Mouse (Mus musculus): ENCODE measurements around the gene Slc31a2.
"Not testable (repeated sequence)": the region's sequence is repeated elsewhere in the genome, so short reads cannot be mapped to it uniquely, and the experiment has no call there.

Slc31a2 gene

DNA sequence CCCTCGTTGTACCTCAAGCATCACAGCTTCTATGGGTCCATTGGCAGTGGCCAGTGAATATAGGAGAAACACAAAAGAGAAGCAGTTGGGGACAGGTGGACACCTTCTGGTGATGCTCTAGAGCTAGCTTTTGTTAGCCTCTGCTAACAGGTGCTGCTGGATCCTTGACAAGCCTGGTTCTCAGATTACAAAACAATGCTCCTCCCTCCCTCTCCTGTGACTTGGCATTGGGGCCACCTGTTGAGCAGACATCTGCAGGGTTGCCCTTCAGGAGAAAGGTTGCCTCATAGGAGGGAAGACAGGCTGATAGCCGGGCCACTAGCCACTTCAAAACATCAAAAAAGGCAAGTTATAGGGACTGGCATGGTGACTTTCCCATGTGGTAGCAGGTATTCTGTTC, at the start of gene Slc31a2:
Gene Slc31a2, plus strand, starts transcription at position 287 of the 400 bp plus-strand sequence.
- DNase-seq: no peak

DNA sequence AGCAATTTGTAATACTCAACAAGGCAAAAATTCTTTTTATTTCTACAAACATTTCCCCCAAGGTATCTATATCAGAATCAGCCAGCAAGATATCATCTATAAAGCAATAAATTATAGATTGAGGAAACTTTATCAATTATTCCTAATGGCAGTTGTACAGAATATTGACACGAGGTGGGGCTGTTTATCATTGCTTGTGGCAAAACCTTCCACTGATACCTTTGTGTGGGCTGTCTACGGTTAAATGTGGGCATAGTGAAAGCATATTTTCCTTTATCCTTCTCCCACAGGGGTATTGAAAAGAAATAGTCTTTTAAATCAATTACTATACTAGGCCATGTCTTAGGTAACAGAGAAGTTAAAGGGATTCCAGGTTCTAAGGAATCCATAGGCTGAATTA, 48.9 kb upstream of the Slc31a2 start:
- DNase-seq: no peak

DNA sequence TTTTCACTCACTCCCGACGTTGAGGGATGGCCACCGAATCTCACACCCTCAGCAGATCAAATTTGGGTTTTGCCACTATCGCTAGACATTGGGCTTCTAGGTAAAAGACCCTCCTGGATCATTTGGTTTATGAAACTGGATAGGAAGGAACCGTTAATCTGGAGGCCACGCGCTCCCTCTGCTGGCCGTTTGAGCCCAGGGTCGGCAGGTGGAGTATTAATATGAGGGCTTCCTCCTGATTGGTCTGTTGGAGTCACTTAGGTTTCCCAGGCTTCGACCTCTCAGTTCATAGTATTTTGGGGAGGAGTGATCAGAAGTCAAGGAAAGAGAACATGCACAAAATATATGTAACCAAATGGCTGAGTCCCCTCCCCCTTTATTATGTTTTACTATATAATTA, 34.0 kb upstream of the Slc31a2 start:
- peak; percentile 67 for DNase-seq

DNA sequence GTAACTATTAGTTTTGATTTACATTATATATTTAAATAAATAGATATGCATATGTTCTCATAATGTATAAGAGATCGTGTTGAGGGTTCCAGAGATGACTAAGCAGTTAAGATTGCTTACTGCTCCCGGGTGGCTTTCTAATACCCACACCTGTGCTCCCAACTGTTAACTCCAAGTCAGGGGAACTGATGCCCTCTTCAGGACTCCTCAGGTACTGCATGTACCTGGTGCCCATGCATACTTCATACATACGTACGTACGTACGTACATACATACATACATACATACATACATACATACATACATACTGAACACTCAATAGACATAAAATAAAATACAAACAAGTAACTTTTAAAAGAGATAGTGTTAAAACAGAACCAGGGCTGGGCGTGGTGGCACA, 32.9 kb upstream of the Slc31a2 start:
- DNase-seq: peak; percentile 15

DNA sequence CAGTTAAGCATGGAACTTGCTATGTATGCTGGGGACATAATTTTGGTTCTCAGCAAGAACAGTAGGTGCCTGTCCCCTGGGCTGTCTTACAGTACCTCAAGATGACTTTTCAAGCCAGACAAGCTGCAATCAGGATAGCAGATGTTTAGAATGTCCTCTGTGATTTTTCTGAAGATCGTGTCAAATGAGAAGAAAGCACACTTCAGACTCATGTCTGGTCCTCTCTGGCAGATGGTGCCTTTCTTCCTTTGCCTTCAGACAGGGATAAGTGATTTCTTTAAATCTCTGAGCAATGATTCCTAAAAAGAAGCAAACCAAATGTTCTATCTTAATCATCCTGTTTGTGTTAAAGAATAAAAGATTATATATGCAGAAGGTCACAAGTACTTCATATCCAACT, 32.2 kb upstream of the Slc31a2 start:
- DNase-seq: no peak

DNA sequence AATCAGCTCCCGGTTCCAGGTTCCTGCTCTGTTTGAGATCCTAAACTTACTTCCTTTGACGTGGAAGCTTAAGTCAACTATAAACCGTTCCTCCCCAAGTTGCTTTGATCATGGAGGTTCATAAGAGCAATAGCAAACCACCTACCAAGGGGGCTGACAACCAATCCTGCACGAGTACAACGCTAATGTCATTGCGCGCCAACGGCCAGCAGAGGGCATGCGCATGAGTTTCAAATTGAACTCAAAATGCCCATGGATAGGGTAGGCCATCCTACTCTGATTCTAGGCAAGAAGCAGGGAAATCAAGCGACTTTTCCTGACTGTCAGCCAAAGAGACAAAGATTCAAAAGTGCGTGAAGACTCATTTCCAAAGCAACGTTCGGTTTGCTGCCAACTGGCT, 31.6 kb upstream of the Slc31a2 start, which contains the start of gene Zfp37:
Gene Zfp37, minus strand, starts transcription at position 279 of the 400 bp plus-strand sequence.
- peak; percentile 20 for DNase-seq

DNA sequence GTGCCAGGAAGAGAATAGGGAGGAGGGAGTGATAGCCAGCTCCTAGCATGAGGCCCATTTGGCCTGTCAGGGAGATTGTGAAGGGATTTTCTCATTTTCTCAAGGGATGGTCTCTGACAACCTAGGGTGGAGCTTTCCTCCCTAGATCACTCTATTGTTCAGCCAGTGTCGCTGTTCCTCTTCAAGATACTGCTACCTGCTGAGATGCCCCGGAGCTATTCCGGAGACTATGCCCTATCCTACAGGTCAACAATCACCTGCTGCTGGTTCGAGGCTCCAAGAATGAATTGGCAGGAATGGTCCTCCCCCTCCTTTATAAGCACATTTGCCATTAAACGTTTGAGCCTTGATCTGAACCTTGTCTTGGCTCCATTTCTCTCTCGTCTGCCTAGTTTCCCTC, 21.8 kb upstream of the Slc31a2 start:
- DNase-seq: no peak

DNA sequence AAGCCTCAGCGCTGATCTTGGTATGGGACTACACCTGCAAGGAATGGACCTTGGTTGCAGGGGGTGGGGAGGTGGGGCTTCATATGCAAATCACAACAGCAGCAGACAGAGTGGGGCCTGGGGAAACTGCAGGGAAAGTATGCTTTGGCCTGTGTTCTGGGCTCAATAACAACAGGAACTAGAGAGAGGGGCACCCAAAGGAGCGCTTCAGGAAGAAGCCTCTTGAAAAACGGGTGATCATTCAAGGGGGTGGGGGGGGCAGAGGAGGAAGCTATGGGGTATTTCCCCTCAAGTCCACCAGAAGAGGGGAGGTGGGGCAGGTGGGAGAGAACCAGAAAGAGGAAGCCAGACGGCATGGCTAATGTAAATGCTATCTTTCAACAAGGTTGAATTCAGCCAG, 14.0 kb upstream of the Slc31a2 start:
- no peak for DNase-seq

DNA sequence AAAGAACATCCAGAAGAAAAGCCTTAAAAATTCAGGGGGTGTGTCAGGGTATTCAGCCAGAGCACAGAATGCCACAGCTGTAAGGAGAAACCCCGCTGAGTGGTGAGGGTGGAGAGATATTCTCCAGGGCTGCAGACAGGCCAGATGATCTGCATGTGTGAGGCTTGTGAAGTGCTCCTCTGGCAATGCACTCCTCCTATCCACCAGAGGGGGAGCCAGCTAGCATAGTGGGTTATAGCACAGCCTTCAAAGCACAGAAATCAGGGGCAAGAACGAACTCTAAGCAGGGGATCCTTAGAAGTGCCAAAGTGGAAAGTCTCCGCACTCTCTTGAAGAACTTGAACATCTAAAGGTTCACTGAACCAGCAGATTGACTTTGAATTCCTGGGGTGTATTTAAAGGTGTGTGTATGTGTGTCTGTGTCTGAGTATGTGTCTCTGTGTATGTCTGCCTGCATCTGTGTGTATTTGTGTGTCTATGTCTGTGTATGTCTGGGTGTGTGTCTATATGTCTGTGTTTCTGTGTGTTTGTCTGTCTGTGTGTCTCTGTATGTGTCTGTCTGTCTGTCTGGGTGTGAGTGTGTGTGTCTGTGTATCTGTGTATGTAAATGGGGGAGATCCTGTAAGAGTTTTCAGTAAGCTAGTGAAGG, 11.3 kb upstream of the Slc31a2 start:
- no peak for DNase-seq

DNA sequence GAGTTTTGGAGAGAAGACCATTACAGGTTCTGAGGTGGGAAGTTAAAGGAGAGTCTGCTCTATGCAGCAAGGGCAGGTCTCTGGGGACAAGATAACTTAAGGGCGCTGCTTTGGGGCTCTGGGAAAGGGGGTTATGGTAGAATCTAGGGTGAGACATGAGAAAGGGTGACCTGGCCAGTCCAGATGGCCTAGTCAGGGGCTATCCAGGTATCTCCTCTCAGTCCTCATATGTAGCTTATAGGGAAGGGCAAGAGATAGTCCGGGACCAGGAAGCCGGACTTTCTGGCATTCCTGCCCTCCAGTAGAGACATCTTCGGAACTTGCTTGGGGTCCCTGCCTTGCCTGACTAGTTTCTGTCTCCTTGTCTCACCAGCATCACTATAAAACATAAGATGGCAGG, 10.6 kb upstream of the Slc31a2 start:
- no peak for DNase-seq

DNA sequence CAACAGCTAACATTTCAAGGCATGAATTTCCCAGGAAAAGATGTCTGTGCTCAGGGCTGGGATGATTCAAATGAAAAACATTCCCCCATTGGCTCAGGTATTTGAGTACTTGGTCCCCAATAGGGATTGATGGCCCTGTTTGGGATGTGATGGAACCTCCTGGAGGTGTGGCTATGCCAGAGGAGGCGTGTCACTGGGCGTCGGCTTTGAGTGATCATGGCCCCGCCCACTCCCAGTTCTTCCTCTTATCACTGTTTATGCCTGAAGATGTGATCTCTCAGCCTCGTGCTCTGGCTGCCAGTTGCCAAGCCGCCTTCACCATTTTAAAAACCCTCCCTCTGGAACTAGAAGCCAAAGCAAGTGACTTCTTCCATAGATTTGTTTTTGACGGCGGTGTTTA, 7.8 kb upstream of the Slc31a2 start:
- no peak for DNase-seq

DNA sequence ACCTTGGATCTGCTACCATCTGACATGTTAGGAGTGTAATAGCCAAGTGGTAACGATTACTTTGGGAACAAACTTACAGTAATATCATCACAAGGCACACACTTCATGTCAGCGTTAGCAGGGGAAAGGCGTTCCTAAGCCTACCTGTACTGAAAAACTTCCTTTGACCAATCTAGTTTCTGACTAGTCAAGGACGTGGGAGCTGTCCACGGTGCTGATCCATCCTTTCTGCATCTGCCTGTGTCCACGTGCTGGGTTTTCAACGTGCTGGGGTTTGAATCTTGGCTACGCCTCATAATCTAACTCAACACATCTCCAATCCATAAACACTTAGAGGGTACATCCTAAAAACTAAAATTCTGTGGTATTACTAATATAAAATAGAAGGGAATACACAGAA, 5.4 kb upstream of the Slc31a2 start:
- DNase-seq: peak; percentile 86

DNA sequence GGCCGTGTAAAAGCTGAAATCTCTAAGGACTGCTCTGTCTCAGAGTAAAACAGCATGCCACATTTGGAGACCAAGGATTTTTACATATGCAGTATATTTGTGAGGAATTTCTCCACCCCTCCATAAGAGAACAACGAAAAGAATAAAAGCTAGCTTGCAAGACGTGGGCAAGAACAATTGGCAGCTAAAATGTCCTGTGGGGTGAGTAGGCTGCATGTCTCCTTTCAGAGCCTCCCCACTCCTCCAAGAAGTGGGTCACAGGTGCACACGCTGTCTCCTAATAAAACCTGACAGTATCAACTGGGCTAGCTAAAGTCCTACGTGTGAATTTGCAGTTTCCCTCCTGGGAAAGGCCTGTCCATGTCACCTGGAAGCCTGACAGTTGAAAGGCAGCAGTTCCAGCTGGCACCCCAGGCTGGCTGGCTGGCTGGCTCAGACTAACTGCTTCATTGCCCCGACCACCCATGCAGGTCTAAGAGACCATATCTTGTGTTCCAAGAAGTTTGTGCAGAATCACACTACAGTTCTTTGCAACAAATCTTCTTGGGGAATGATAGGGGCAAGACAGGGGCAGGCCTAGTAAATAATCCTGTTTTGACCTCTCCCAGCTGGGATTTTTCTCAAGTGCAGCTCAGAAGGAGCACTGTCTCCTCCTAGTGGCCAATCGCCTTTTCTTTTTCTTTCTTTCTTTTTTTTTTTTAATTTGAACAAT, 927 bp downstream of the Slc31a2 start:
- peak; percentile 52 for DNase-seq

DNA sequence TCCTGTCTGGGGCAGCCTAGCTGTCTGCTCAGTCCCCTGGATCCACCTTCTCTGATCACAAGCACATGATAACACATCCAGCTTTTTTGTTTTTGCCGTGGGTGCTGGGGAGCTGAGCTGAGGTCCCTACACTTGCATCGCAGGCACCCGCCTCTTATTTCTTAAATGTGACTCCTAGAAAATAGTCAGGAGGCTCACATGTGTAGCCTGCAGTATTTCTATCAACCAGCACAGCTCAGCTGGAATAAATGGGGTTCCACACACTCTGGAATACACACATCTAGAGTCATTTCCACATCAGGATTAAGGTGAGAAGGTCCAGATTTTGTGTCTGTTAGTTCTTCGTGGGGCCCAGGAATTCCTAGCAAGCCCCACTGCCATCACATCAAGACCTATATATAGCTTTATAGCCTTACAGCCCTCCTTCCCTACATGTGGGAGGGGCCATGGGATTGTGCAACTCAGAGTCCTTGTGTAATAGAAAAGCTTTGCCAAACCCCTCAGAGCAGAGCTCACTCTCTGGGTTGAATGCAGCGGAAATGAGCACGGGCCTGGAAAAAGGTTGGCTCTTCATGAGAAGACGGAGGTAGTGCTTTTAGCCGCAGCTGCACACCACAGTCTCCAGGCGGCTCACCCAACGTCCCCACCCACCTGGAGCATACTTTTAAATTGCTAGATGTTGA, 2.9 kb downstream of the Slc31a2 start:
- no peak for DNase-seq

DNA sequence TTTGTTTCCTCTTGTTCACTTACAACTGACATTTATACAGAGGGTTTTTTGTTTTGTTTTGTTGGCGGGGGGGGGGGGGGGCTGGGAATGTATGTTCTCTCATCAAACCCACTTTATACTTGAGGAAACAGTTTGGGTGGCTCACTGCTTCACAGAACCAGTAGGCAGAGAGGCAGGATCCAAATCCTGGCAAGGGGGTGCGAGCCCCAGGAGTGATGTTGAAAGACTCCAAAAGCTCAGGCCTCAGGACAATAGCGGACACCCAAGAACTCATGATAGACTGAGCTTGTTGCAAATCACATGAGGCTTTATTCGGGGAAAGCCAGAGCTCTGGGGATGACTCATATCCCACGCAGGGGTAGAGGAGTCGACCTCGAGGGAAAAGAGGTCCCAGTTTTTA, 3.7 kb downstream of the Slc31a2 start:
- not testable (repeated sequence) for DNase-seq

DNA sequence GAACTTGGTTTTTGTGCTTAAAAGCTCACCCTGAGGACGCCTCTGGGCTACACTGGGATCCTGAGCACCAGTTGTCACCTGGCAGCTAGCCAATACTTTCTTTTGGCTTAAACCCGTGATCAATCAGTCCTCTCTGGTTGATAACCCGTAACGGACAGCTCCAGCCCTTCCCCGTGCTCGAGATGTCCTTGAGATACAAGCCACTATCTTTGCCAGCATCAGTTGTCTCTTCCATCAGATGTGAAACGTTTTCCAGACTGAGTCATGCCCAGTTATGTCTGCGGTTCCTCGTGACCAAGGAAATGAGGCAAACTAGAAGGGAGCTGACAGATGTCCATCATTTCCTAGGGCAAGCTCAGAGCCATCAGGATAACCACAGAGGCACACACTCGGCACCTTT, 4.7 kb downstream of the Slc31a2 start:
- no peak for DNase-seq

DNA sequence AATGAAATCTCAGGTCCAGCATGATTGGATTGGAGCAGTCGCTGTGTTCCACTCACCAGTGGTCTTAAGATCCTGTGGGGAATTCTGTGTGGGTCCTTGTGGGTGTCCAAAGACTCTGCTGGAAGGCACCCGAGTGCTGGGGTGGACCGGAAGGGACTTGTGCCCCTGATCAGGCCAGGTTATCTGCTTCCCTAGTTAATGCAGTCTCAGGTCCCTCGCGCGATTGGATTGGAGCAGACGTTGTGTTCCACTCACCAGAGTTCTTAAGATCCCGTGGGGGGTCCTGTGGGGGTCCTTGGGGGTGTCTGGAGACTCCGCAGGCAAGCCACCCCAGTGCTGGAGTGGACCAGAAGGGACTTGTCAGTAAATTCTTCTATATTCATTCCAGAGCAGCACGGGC, 10.3 kb downstream of the Slc31a2 start:
- no peak for DNase-seq

DNA sequence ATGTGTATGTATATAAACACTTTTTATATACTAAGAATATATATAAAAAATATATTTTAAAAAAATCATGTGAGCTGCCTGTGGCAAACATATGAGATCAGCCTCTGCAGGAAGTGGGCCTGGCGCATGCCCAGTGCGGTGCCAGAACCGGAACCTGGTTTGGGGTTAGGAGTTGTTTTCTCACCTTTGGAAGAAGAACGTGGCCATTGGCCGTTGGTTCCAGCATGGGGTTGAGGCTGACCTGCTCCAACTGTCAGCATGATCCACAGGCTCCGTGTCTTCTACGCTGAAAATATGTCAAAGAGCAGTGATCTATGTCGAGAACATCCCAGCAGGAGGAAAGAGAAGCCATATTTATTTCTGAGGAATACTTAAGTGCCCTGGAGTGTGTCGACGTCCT, 11.6 kb downstream of the Slc31a2 start:
- DNase-seq: no peak

DNA sequence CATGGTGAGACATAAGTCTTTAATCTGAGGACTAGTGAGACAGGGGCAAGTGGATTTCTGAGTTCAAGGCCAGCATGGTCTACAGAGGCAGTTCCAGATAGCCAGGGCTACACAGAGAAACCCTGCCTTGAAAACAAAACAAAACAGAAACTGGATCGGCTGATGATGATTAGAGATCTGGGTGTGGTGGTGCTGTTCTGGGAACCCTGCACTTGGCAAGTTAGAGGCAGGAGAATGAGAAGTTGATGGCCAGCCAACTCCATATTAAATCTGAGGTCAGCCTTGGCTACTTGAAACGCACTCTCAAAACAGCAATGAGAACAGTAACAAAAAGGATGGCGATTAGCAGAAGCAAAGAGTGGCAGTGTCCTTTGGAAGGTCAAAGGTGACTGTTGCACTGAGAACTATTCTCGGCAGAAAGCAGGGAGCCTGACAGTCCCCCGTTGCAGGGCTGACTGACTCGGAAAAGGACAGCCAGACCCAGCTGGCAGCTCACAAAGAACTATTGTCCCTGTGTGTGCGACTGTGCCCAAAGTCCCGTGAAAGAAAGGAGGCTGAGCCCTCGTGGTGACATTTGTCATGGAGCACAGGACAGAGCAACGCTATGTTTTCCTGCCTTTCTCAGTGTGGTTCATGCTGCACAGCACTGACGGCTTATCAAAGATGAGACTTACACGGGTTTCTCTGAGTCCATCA, 12.6 kb downstream of the Slc31a2 start:
- DNase-seq: no peak

DNA sequence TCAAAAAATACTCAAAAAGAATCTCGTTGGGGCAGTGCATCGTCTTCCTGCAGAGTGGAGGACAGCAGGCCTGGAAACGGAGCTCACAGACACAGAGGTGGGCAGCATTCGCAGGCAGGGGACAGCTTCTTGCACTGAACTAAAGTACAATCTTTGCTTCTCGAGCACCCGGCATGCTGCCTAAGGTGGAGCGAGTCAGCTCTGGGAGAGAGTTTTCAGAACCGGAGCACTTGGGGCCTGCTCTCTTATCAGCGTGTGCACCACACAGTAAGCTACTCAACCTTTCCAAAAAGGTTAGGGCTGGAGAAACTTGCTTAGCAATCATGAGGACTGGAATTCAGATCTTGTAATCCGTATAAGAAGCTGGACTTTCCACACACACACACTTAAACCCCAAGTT, 14.3 kb downstream of the Slc31a2 start:
- no peak for DNase-seq

DNA sequence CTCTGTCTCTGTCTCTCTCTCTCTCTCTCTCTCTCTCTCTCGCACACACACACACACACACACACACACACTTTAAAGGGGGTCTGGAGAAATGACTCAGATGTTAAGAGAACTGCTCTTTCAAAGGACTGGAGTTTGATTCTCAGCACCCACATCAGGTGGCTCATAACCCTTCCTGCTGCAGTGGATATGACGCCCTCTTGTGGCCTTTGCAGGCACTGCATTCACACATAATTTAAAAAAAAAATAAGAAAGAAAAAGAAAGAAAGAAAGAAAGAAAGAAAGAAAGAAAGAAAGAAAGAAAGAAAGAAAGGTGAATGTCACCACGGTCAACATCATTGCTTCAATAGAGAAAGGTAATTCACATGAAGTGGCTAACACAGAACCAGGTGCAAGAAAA, 14.9 kb downstream of the Slc31a2 start:
- DNase-seq: no peak

DNA sequence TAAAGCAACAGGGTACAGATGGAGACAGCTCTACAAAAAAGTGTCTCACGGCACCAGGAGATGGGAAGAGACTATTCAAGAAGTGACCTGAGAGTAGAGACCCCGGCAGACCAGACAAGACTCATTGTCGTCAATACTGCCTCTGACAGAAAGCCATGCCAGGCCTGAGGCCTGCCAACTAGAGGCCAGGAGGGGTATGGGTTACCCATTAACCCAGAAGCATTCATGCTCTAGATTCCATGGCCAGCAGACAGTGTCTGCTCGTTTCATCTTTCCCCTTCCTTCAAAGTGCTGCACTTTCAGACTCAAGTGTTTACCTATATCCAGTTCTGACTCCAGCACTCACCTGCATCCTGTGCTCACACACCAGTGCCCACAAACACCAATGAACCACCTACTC, 15.7 kb downstream of the Slc31a2 start:
- peak; percentile 34 for DNase-seq

DNA sequence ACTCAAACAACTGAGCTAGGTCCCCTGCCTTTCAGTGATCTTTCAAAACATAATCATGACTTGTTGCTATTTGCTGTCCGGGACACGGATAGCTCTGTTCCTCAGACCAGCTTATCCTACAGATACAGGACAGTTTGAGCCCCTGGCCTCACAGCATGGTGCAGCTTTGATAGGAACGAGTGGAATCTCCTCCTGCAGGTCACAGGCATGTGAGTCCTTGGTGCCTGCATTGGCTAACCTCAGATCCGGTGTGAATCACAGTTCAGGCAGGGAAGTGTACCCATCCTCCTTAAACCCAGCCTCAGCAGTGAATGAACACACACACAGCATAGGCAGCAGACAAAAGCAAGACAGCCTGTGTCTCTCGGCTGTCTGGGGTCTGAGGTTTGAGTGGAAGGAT, 19.0 kb downstream of the Slc31a2 start:
- DNase-seq: no peak

DNA sequence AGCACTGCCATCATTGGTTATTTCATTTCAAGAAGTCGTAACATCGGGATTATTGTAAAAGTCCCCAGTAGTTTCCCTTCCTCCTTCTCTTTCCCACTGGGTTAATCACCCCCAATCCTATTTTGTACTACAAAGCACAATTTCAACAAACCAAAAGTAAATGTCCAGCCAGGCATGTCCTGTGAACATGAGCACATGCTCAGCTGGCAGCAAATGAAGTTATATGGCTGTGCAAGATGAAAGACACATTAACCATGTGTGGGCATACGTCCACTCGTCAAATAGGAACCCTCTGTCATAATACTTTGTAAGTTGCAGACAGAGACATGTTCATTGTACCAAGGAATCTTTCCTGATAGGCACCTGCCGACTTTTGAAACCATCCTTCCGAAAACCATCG, 20.6 kb downstream of the Slc31a2 start:
- DNase-seq: no peak
